Mouse (Mus musculus): ENCODE results near the gene Alkbh8.
"Not testable (repeated sequence)": the region's sequence is repeated elsewhere in the genome, so short reads cannot be mapped to it uniquely, and the experiment has no call there.

Gene Alkbh8

GRCm38 (mm10) chr9:3334962-3335767 is at the start of gene Alkbh8:
Gene Alkbh8 (plus strand): TSS chr9:3335140.
- peak; percentile 85 for DNase-seq

DNA sequence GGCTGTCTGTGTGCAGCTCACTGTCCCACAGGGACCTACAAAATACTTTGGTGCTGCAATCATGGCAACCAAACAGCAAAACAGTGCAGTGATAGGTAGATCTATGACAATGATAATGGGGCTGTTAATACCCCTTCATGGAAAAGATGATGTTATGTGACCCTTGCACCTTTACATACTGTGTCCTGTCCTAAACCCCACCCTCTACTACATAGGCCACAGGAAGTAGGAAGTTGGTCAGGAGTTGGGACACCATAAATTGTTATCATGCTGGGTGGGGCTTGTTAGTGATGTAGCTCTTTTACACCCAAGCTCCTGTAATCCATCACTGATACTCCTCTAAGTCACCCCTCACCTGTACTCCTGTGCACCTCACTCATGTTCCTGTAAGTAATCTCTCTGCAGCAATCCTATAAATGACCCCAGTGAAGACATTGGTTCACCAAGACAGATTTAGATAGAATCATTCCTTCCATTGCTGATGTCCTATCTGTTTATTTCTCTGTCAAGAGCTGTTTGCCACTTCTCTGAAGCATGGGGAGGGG is 25.6 kb upstream of the Alkbh8 start:
- DNase-seq = no peak

DNA sequence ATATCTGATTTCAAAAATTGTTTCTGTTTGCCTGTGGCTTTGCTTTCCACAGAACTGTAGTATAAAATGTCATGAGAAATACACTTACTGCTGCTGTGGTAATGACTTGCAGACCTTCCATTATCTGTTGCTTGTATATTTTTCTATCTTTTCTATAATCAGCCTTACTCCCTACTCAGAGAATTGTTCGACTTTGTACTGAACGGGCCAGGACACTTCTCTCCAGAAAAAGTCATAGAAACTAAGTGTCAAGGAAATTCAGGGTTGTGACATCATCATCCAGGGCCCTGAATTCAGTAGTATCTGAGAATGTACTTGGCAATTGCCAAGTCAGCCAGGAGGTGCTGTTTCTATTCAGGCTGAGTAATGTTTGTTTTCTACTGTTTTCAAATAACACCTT is 24.9 kb upstream of the Alkbh8 start:
- no peak for DNase-seq

DNA sequence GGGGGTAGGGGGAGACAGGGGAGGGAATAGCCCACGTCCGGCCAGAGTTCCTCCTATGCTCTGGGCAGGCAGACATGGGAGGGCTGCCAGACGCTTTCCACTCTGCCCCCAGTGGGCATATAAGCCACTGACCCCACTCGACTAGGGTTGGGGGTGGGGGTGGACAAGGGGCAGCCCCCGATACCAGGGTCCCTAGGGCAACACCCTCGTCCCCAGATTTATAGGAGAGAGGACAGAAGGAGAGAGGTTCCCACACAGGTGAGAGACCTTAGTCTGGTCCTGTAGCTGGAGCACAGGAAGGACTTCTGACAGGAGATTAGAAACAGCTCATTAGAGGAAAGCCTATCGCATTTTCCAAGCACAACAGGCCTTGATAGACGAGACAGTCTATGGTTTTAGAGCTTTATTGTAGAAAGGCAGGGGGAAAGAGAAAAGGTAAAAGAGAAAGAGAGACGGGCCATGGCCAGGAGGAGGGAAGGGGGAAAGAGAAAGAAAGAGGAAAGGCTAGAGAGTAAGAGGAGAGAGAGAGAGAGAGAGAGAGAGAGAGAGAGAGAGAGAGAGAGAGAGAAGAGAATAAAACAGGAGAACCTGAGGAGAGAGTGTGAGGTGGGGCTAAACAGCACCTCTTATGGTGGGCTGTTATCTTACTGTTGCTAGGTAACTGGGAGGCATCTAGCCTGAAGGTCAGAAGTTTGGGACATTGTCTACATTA is 7.4 kb upstream of the Alkbh8 start:
- not testable (repeated sequence) for DNase-seq

- no peak for DNase-seq
These were observed 6.8 kb upstream of the Alkbh8 start for GRCm38 (mm10) chr9:3328054-3328595.

DNA sequence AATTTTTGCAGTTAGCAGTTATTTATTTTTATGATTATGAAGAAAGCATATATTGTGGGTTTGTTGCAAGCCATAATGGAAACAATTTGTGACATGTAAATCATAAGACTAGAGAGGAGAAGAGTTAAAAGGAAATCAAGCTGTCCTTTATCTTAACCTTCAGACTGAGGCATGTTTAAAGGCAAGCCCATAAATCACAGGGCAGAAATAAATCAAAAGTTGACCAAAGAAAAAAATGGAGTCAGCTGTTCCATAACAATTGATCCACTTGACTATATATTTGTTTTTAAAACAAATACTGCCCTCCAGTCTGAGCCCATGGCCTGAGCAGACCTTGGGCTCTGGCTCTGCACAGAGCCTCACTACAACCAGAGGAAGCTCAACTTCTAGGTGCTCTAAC is 4.6 kb upstream of the Alkbh8 start:
- no peak for DNase-seq

GRCm38 (mm10) chr9:3330737-3331384 is 4.1 kb upstream of the Alkbh8 start:
- no peak for DNase-seq

DNA sequence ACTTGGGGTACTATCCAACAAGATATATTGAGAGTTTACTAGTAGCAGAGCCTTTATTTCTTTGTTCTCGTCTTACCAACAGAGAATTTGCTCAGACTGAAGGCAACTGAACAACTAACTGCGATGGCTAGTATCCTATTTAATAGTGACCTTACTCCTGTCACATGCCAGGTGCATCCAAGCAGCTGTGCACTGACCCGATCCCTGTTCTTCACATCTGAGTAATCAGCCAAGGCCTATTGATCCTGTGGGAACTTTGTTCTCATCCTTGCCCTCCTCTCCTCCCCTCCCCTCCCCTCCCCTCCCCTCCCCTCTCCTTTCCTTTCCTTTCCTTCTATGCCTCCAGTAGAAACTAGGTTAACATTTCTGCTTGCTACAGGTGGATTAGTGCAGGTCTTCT is 1.7 kb downstream of the Alkbh8 start:
- DNase-seq = no peak

DNA sequence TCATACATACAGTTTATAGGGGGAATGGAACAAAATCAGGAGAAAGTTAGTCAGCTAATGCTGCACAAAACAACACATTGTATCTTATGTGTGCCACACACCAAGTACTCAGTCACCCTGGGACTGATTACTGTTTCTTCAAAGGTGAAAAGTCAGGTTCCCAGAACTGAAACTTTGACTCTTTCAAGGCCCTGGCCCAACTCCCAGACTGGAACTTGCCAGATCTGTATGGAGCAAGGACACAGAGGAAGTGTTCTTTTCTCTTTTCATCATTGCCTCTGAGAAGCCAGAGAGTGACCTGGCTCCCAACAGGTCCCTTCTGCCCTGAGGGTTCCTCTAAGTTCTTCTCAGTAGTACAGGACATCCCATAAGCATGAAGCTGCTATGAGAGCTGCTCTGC is 10.2 kb downstream of the Alkbh8 start:
- no peak for DNase-seq

GRCm38 (mm10) chr9:3345967-3346366 is 11.0 kb downstream of the Alkbh8 start:
- no peak for DNase-seq

DNA sequence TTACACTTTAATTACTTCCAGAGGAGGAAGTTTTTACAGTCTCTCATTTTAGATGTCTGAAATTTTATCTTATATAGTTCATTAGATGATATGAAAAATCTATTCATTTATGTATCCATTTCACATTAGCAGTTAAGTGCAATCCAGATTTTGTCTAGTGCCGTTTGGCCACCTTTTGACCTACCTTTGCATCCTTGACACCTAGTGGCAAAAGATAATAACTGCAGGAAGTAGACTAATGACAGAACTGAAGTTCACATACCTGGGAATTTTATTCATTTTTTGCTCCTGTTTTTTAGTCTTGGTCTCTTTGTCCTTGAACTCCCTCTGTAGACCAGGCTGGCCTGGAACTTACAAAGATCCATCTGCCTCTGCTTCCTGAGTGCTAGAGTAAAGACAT is 15.1 kb downstream of the Alkbh8 start:
- DNase-seq = no peak

DNA sequence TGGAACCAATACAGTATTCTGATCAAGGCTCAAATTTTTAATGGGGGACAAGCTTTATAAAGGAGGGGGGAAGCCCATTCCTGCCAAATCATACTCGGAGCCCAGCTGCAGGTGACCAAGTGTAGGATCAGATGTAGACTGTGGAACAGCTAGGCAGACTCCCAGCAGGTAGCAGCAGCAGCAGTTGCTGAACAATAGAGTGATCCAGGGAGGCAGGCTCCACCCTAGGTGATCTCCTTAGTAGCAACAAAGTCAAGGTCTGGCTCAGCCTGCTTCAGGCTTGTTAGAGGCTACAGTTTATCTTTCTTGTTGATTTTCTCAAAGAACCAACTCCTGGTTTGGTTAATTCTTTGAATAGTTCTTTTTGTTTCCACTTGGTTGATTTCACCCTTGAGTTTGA is 41.4 kb downstream of the Alkbh8 start:
- not testable (repeated sequence) for DNase-seq

DNA sequence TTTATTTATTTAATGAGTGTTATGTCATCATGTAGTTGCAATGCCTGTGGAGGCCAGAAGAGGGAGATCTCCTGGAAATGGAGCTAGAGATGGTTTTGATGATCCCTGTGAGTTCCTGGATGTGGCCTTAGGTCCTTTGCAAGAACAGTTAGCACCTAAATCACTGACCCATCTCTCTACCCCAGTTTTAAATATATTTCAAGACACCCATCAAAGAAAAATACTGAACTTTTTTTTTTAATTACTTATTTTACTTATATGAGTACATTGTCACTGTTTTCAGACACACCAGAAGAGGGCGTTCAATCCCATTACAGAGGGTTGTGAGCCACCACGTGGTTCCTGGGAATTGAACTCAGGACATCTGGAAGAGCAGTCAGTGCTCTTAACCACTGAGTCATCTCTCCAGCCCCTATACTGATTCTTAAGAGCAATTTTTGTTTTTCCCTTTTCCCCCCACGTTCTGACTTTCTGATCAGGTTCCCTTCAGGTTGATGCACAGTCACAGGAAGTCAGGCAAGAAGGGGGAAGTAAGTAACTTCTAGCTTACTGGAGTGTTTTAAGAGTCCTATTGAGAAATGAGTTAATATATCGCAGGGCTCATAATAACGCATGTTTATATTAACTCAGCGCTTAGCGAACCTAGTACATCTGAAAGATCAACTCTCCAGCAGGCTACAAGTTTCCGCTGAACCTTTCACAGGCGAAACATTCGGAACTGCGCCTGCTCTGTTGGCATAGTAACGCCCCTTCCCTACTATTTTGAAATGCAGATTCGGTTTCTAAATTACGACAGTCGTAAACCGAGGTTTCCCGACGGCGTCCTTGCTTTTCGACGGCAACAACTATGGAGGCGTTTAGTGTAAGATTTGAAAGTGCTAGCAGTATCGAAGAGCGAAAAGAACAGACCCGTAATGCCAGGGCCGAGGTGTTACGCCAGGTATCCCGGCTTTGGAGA is 68.6 kb downstream of the Alkbh8 start, which contains the start of gene Cwf19l2:
Cwf19l2 (plus strand) TSS at position 342 of the 958 bp plus-strand sequence.
- DNase-seq = peak; percentile 85

GRCm38 (mm10) chr9:3404372-3404771 is 69.4 kb downstream of the Alkbh8 start:
- DNase-seq = peak; percentile 13

DNA sequence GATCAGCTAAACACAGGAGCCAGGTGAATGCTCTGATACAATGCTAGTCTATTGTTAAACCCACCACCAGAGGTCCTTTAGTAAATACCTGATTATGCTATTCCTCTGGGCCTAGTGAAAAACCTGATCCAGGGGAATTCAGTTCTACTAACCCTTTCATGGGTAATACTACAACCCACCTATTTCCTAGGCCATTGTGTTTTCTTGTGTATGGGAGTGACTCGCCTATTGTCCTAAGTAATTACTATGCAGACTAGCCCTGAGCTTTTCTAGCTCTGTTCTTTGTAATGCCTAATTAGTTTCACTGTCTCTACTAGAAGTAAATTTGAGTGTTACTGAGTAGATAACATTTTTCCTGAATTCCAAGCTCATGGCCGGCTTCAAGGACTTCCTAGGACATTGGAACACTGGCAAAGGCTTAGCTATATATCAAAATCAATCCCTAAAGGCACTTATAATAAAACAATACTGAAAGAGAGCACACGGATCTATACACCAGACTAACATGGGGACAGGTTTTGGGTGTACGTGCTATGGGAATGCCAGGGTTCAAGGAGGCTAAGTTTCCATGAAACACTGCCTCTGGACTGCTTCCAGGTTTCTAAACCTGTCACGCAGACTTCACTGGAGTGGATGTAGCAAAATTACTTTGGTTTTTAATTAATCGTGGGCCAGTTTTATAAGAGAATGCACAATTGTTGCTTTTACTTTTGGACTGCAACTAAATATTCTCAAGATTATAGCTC is 104.8 kb downstream of the Alkbh8 start:
- not testable (repeated sequence) for DNase-seq
